Mouse (Mus musculus) liver, postnatal 0 days (tissue): ENCODE measurements around the gene Slc26a6.

ENCODE experiments used
- CTCF ChIP-seq: sonication (generic); IDR thresholded peaks from 2 replicates; pipeline ENCODE4 v1.5.1; 2016; ENCODE audit warnings: antibody characterized with exemption, low read depth
- EP300 ChIP-seq: IDR thresholded peaks from 2 replicates; pipeline ENCODE4 v1.6.1; 2016; ENCODE audit warnings: antibody characterized with exemption, low read depth, mild to moderate bottlenecking

DNA sequence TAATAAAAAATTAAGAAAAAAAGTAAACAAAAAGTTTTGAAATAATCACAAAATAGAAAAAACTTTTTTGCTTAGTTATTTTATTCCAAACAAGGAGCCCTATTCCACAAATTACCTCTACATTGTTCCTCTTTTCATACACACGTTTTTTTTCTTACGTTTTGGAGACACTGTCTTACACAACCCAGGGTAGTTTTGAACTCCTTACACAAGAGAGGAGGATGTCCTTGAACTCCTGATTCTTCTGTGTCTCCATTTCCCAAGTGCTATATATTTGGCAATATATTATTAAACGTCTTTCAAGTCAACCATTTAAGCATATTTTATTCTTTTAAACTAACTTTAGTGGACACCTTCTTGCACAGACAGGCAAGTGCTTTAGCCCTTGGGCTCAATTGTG is 82.9 kb downstream of the Slc26a6 start:
- no peak for TF ChIP-seq CTCF
- no peak for TF ChIP-seq EP300
